Mouse (Mus musculus) brain, embryonic 14.5 days (tissue): ENCODE data around the gene Troap.

Experiments used
- CTCF ChIP-seq: fragments of 200-500 bp; IDR thresholded peaks from 2 replicates; pipeline ENCODE4 v1.5.1; 2012; ENCODE audit warnings: inconsistent platforms, mild to moderate bottlenecking, moderate library complexity, borderline replicate concordance; ENCODE audit not compliant: insufficient read depth, insufficient read length; ENCODE audit errors: extremely low read depth
- POLR2A ChIP-seq: fragments of 200-500 bp; IDR thresholded peaks from 2 replicates; pipeline ENCODE4 v1.6.1; 2012; ENCODE audit warnings: mild to moderate bottlenecking, inconsistent platforms, borderline replicate concordance; ENCODE audit not compliant: poor library complexity, insufficient read depth, insufficient read length, severe bottlenecking; ENCODE audit errors: extremely low read depth

GRCm38 (mm10) chr15:99084618-99085017, 10.2 kb downstream of the Troap start:
- TF ChIP-seq CTCF (no peak), POLR2A (no peak)
